Mouse (Mus musculus) effector memory CD4-positive, alpha-beta T cell, adult 5 months (primary cell): ENCODE measurements around the gene Icam5. TPM values are rescaled to one million over a fixed set of nuclear protein-coding genes. Genes with fewer than 3 reads are reported as not detected.

Experiments used
- polyA plus RNA-seq: library from polyadenylated mRNA; unstranded; fragments of 100-300 nt; shearing (Covaris generic); gene quantifications from one replicate; pipeline ENCODE4 v1.2.1, GENCODE M21; 2017

Icam5 gene
- polyA plus RNA-seq: 0.59 TPM

DNA sequence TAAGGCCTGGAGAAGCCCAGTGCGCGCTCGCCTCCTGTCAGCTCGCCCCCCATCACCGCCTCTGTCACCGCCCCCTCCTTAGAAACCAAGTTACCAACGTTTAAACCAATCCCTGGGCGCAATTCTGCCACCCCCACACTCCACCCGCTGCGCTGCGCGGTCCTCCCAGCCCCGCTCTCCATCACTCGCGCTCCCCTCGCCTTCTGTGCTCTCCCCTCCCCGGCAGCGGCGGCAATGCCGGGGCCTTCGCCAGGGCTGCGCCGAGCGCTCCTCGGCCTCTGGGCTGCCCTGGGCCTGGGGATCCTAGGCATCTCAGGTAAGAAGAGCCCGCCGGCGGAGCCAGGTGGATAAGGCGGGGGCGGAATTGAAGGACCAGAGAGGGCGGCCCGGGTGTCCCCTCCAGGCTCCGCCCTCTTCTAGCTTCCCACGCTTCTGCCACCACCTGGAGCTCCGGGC is at the start of gene Icam5:
TSS of gene Icam5 (plus strand) at position 178 of the 456 bp plus-strand sequence.

DNA sequence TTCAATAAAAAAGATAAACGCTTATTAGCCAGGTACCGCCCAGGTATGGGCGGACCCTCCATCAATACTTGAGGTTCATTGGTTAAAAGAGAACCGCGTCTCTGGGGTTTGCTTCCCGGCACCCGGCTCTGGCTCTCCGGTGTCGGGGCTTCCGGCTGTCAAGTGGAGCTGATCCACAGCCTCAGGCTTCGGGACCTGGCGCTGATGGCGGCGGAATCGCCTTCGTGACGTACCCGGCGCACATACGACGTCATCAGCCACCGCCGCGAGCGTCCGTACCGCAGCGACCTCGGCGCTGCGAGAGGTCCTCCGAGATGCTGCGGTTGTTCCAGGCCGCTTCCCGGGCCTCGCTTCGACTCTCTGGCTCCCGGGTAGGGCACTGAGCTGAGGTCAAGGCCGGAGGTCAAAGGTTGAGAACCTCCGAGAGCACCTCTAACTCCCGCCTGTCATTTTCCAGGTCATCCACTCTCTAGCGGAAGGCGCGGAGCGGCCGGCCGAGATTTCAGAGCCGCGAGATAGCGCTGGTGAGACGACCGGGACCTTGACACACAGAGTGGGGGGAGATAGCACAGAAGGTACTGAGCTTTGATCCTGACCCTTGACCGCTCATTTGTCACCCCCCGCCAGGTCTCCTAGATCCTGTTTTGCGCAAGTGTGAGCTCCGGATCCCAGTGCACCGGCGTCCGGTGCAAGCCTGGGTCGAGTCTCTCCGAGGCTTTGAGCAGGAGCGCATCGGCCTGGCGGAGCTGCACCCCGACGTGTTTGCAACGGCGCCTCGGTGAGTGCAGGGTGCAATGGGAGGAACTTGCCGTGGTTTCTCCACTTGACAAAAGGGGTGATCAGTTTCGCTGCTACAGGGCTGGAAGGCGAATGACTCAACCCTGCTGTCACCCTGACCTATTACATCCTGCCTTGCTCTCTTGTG is 29.0 kb upstream of the Icam5 start, which contains the start of gene Mrpl4:
TSS of gene Mrpl4 (plus strand) at position 112 of the 925 bp plus-strand sequence.

DNA sequence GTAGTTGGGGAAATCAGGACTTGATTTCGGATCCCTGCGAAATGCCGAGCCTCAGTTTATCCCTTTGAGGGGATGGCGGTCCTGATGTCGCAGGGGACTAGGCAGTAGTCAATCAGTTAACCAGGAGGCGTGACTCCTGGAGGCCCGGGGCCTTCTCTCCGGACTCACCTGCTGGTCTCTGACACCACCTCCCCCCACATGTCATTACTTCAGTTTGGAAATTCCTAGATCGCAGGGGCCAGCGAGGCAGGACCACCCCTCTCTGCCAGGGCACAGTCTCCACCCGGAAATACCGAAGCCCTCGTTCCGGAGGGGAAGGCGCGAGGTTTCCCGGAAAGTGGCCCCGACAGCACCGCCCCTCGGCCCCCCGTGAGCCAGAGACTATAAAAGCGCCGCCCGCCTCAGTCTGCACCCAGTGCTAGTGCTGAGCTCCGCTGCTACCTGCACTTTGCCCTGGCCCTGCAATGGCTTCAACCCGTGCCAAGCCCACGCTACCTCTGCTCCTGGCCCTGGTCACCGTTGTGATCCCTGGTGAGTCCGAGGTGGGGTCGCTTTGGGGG is 16.2 kb upstream of the Icam5 start, which contains the start of gene Icam1:
TSS of gene Icam1 (plus strand) at position 415 of the 560 bp plus-strand sequence.

DNA sequence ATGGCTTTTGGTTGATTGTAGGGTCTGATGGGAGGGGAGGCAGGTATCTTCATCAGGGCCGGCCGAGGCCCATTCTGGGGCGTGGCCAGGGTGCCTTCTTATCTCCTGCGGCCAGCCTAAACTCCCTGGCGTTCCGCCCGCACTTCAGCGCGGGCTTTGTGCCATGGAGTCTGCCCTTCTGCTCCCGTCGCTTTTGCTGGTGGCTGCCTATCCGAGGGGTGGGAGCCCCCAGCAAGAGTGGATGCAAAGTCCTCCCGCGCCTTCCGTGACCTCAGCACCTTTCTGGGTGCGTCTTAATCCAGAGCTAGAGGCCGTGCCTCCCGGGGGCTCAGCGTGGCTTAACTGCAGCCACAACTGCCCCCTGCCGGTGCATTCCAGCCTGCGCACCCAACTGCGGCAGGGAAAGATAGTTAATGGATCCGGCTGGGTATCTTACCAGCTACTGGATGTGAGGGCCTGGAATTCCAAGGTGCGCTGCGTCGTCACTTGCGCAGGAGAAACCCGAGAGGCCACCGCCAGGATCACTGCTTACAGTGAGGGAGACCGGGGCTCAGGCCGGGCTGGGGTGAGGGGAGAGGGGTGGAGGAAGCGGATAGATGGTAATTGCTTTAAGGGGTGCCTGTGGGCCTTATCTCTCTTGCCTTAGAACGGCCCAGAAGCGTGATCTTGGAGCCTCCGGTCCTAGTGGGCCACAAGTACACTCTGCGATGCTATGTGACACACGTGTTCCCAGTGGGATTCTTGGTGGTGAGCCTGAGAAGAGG is 2.4 kb upstream of the Icam5 start, which contains the start of gene Icam4:
TSS of gene Icam4 (plus strand) at position 83 of the 764 bp plus-strand sequence.

DNA sequence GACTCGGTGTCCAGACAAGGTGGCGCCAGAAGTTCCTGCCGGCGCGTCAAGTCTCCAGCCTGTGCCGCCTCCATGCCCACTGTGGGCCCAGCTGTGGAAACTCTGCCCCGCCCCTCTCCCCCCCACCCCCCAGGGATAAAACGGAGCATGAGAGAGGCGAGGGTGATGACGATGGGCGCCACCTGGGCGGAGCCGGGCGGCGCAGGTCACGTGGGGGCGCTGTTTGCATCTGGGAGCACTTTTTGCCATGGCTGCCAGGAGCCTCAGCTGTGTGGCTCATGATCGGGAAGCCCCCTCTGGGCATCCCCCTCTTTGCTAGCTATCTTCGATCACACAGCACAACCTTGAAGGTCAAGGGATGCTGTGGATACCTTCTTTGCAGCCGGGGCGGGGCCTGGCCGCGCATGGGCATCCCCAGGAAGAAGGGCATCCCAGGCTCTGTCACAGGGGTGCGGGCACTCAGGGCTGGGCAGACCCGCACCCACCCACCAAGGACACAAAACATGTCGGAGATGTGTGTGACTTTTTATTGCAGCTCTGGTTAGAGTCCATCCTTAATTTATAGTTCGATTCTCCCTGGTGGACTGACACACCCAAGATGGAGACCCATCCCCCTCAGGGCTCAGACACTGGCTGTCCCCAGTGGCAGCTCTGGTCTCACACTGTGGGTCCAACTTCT is 35.3 kb downstream of the Icam5 start, which contains the start of gene Zglp1:
TSS of gene Zglp1 (minus strand) at position 88 of the 679 bp plus-strand sequence.

DNA sequence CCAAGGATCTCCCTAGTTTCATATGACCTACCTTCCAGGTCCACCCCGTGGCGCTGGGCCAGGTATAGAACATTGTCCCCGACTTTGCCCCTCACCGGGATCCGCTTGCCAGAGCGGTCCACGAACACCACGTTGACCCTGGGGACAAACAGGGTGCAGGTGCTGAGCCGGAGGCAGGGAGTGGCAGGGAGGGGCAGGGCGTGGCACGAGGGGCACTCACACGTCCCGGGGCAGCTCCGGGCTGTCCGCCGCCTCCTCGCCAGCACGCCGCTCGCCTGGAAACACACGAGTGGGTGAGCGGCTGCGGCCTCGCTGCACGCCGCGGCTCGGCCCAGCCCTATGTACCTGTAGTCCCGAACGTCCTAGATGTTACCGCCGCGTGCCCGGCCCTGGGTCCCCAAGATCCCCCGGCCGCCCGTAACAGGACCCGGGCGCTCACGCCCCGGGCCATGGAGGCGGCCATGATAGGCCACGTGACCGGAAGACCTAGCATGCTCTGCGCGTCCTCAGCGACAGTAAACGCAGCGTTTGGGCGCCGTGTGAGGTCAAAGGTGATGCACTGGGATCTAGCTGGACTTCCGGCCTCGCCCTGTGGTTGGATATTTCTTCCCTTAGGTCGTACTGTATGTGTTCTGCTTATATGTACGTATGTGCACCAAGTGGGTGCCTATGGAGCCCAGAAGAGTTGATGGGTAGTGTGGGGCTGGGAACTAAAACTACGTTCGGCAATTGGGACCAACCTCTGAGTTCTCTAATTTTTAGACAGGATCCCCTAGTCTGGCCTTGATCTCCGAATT is 41.4 kb downstream of the Icam5 start, which contains the start of the genes Gm49373 and Fdx1l:
TSS of gene Gm49373 (minus strand) at position 53 of the 797 bp plus-strand sequence.
TSS of gene Fdx1l (minus strand) at position 571 of the 797 bp plus-strand sequence.

Other genes with a start within 250 kb of the Icam5 start
- not detected for gene Col5a3, start 217.0 kb upstream of the Icam5 start, polyA plus RNA-seq
- not detected for gene Rdh8, start 213.6 kb upstream of the Icam5 start, polyA plus RNA-seq
- 40.4 TPM for gene A230050P20Rik, start 163.4 kb upstream of the Icam5 start, polyA plus RNA-seq
- 2.1 TPM for gene Angptl6, start 152.3 kb upstream of the Icam5 start, polyA plus RNA-seq
- gene Ppan, start 143.9 kb upstream of the Icam5 start, polyA plus RNA-seq: 122 TPM
- gene Eif3g, start 133.4 kb upstream of the Icam5 start, polyA plus RNA-seq: 312 TPM
- 56.1 TPM for gene Dnmt1, start 72.2 kb upstream of the Icam5 start, polyA plus RNA-seq
- gene S1pr2, start 55.3 kb upstream of the Icam5 start, polyA plus RNA-seq: 16.7 TPM
- 88.5 TPM for gene Mrpl4, start 29.3 kb upstream of the Icam5 start, polyA plus RNA-seq
- gene Icam1, start 16.1 kb upstream of the Icam5 start, polyA plus RNA-seq: 141 TPM
- gene Icam4, start 2.7 kb upstream of the Icam5 start, polyA plus RNA-seq: 1.4 TPM
- not detected for gene Zglp1, start 35.0 kb downstream of the Icam5 start, polyA plus RNA-seq
- 0.26 TPM for gene Gm49373, start 41.0 kb downstream of the Icam5 start, polyA plus RNA-seq
- gene Fdx1l, start 41.5 kb downstream of the Icam5 start, polyA plus RNA-seq: 35.9 TPM
- gene Gm38431, start 59.9 kb downstream of the Icam5 start, polyA plus RNA-seq: 4.2 TPM
- gene Raver1, start 59.9 kb downstream of the Icam5 start, polyA plus RNA-seq: 60.3 TPM
- gene Tyk2, start 99.2 kb downstream of the Icam5 start, polyA plus RNA-seq: 62.4 TPM
- 304 TPM for gene Cdc37, start 117.9 kb downstream of the Icam5 start, polyA plus RNA-seq
- 3.2 TPM for gene Pde4a, start 133.6 kb downstream of the Icam5 start, polyA plus RNA-seq
- gene Keap1, start 207.3 kb downstream of the Icam5 start, polyA plus RNA-seq: 27.0 TPM
- gene S1pr5, start 216.4 kb downstream of the Icam5 start, polyA plus RNA-seq: 0.79 TPM
- gene Atg4d, start 233.2 kb downstream of the Icam5 start, polyA plus RNA-seq: 68.1 TPM